Mouse (Mus musculus): ENCODE results near the gene Dlg4. TPM values are rescaled to one million over a fixed set of nuclear protein-coding genes. Genes with fewer than 3 reads are reported as not detected.

Gene Dlg4
- total and polyA plus RNA-seq, 2 experiments: 0.37 to 1.3 TPM

- H3K4me3 ChIP-seq (ENCODE audit: insufficient read depth, low read depth, low read length): peak overlapping the region; percentile 85
- H3K4me1 ChIP-seq (ENCODE audit: control insufficient read depth, insufficient read depth, low read length): peaks cover 11% of the 10 kb centered on the region
- H3K9ac ChIP-seq (ENCODE audit: low read depth, low read length): peak overlapping the region; percentile 85
- DNase-seq (ENCODE audit: extremely low read depth, low read depth, low spot score): peak; percentile 56
- peaks cover 11% of the 10 kb centered on the region; the same call in 1 of the 2 replicates for H3K36me3 ChIP-seq (ENCODE audit: control insufficient read depth, insufficient read depth, low read length)
- H3K27me3 ChIP-seq (ENCODE audit: control insufficient read depth, insufficient read depth, low read length): no peaks in the 10 kb centered on the region
- TF ChIP-seq CTCF (IDR thresholded peaks at IDR 0.05; ENCODE audit: low read depth, low read length): no peak
- TF ChIP-seq POLR2A (IDR thresholded peaks at IDR 0.05; ENCODE audit: extremely low read depth, insufficient read depth, low read length): peak; percentile 67; the same call in 1 of the 2 replicates
- peaks cover 22% of the 10 kb centered on the region for H3K79me2 ChIP-seq (ENCODE audit: control insufficient read depth, insufficient read depth, low read length)
- H3K27ac ChIP-seq (replicated peaks; ENCODE audit: insufficient read depth, low read depth, low read length): peak overlapping the region; percentile 83
- WGBS: under 1% methylated on average over 29 of the region's 44 CpGs
Observed at GRCm38 (mm10) chr11:69997070-69997509, 19.7 kb upstream of the Dlg4 start.

GRCm38 (mm10) chr11:69998567-69999491, 17.9 kb upstream of the Dlg4 start:
- TF ChIP-seq CTCF (IDR thresholded peaks at IDR 0.05; ENCODE audit: low read depth, low read length) (0 out of 2 replicates have a peak, but pooled peaks have one; percentile 12), POLR2A (IDR thresholded peaks at IDR 0.05; ENCODE audit: extremely low read depth, insufficient read depth, low read length) (no peak)
- peaks cover 8% of the 10 kb centered on the region for H3K4me1 ChIP-seq (ENCODE audit: control insufficient read depth, insufficient read depth, low read length)
- no peak for DNase-seq (ENCODE audit: extremely low read depth, low read depth, low spot score)
- 95% methylated on average over 27 of the region's 27 CpGs for WGBS
- no peak overlapping the region for H3K4me3 ChIP-seq (ENCODE audit: insufficient read depth, low read depth, low read length)
- H3K9ac ChIP-seq (ENCODE audit: low read depth, low read length): no peak overlapping the region
- H3K27me3 ChIP-seq (ENCODE audit: control insufficient read depth, insufficient read depth, low read length): no peaks in the 10 kb centered on the region
- peaks cover 24% of the 10 kb centered on the region for H3K79me2 ChIP-seq (ENCODE audit: control insufficient read depth, insufficient read depth, low read length)
- peaks cover 11% of the 10 kb centered on the region; the same call in 1 of the 2 replicates for H3K36me3 ChIP-seq (ENCODE audit: control insufficient read depth, insufficient read depth, low read length)
- no peak overlapping the region for H3K27ac ChIP-seq (replicated peaks; ENCODE audit: insufficient read depth, low read depth, low read length)

GRCm38 (mm10) chr11:69999666-70000065, 17.1 kb upstream of the Dlg4 start:
- peaks cover 8% of the 10 kb centered on the region for H3K4me1 ChIP-seq (ENCODE audit: control insufficient read depth, insufficient read depth, low read length)
- DNase-seq (ENCODE audit: extremely low read depth, low read depth, low spot score): no peak
- peaks cover 8% of the 10 kb centered on the region; the same call in 1 of the 2 replicates for H3K36me3 ChIP-seq (ENCODE audit: control insufficient read depth, insufficient read depth, low read length)
- no peak overlapping the region for H3K4me3 ChIP-seq (ENCODE audit: insufficient read depth, low read depth, low read length)
- H3K79me2 ChIP-seq (ENCODE audit: control insufficient read depth, insufficient read depth, low read length): peaks cover 24% of the 10 kb centered on the region
- H3K27me3 ChIP-seq (ENCODE audit: control insufficient read depth, insufficient read depth, low read length): no peaks in the 10 kb centered on the region
- no peak for TF ChIP-seq POLR2A (IDR thresholded peaks at IDR 0.05; ENCODE audit: extremely low read depth, insufficient read depth, low read length)
- no peak for TF ChIP-seq CTCF (IDR thresholded peaks at IDR 0.05; ENCODE audit: low read depth, low read length)
- H3K27ac ChIP-seq (replicated peaks; ENCODE audit: insufficient read depth, low read depth, low read length): no peak overlapping the region
- H3K9ac ChIP-seq (ENCODE audit: low read depth, low read length): no peak overlapping the region
- 85% methylated on average over 8 of the region's 8 CpGs for WGBS

- Histone ChIP-seq H3K27me3 (ENCODE audit: control insufficient read depth, insufficient read depth, low read length) (no peaks in the 10 kb centered on the region), H3K27ac (replicated peaks; ENCODE audit: insufficient read depth, low read depth, low read length) (peak within 1 kb of the TSS; percentile 66), H3K79me2 (ENCODE audit: control insufficient read depth, insufficient read depth, low read length) (peaks cover 24% of the 10 kb centered on the region), H3K4me3 (ENCODE audit: insufficient read depth, low read depth, low read length) (peak within 1 kb of the TSS; percentile 95), H3K4me1 (ENCODE audit: control insufficient read depth, insufficient read depth, low read length) (peaks cover 8% of the 10 kb centered on the region), H3K36me3 (ENCODE audit: control insufficient read depth, insufficient read depth, low read length) (peaks cover 6% of the 10 kb centered on the region; the same call in 1 of the 2 replicates), H3K9ac (ENCODE audit: low read depth, low read length) (peak within 1 kb of the TSS; percentile 97)
- peak; percentile 95 for DNase-seq (ENCODE audit: extremely low read depth, low read depth, low spot score)
- under 1% methylated on average over 48 of the region's 48 CpGs for WGBS
- TF ChIP-seq CTCF (IDR thresholded peaks at IDR 0.05; ENCODE audit: low read depth, low read length) (no peak), POLR2A (IDR thresholded peaks at IDR 0.05; ENCODE audit: extremely low read depth, insufficient read depth, low read length) (peak; percentile 59)
Observed at GRCm38 (mm10) chr11:70000396-70000898, 16.3 kb upstream of the Dlg4 start, which contains the start of gene Dvl2. Gene Dvl2, plus strand, starts transcription at chr11:70000595.

GRCm38 (mm10) chr11:70001159-70001558, 15.6 kb upstream of the Dlg4 start:
- H3K9ac ChIP-seq (ENCODE audit: low read depth, low read length): peak overlapping the region; percentile 97
- H3K4me3 ChIP-seq (ENCODE audit: insufficient read depth, low read depth, low read length): peak overlapping the region; percentile 95
- 14% methylated on average over 8 of the region's 8 CpGs for WGBS
- TF ChIP-seq CTCF (IDR thresholded peaks at IDR 0.05; ENCODE audit: low read depth, low read length): no peak
- no peak for TF ChIP-seq POLR2A (IDR thresholded peaks at IDR 0.05; ENCODE audit: extremely low read depth, insufficient read depth, low read length)
- peaks cover 19% of the 10 kb centered on the region for H3K79me2 ChIP-seq (ENCODE audit: control insufficient read depth, insufficient read depth, low read length)
- DNase-seq (ENCODE audit: extremely low read depth, low read depth, low spot score): no peak
- H3K27ac ChIP-seq (replicated peaks; ENCODE audit: insufficient read depth, low read depth, low read length): peak overlapping the region; percentile 66
- peaks cover 6% of the 10 kb centered on the region; the same call in 1 of the 2 replicates for H3K36me3 ChIP-seq (ENCODE audit: control insufficient read depth, insufficient read depth, low read length)
- no peaks in the 10 kb centered on the region for H3K27me3 ChIP-seq (ENCODE audit: control insufficient read depth, insufficient read depth, low read length)
- peaks cover 8% of the 10 kb centered on the region for H3K4me1 ChIP-seq (ENCODE audit: control insufficient read depth, insufficient read depth, low read length)

Data from liver, adult 2 months (tissue).